Mouse (Mus musculus): Measurements from ENCODE around the gene Arrb1.
"Not testable (repeated sequence)": the region's sequence is repeated elsewhere in the genome, so short reads cannot be mapped to it uniquely, and the experiment has no call there.

Gene Arrb1

GRCm38 (mm10) chr7:99534901-99535735 lies at the start of gene Arrb1:
Arrb1 (plus strand) TSS chr7:99535466.
- DNase-seq (ENCODE audit: low spot score) = peak; percentile 88

- no peak for DNase-seq (ENCODE audit: low spot score)
These were observed 45.6 kb upstream of the Arrb1 start for GRCm38 (mm10) chr7:99489708-99490107.

- DNase-seq (ENCODE audit: low spot score) = no peak
These were observed 36.1 kb upstream of the Arrb1 start for GRCm38 (mm10) chr7:99499128-99499527.

DNA sequence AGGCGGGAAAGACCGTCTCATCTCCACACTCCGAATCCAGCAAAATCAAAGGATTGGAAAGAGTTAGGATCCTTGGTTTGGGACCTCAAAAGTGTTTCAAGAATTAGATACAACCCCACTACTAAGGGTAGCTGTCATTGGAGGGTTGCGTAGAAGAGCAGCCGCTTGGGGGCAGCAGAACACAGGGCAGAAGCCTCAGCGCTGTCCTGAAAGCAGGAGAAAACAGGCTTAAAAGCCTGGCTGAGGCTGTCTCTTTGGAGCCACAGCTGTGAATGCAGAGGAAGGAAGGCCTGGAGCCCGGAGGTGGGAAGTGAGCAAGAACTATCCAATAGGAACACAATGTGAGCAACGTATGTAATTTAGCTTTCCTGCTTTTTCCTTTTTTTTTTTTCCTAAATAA lies 35.1 kb upstream of the Arrb1 start:
- peak; percentile 92 for DNase-seq (ENCODE audit: low spot score)

GRCm38 (mm10) chr7:99500655-99501054 lies 34.6 kb upstream of the Arrb1 start:
- DNase-seq (ENCODE audit: low spot score) = peak; percentile 37

GRCm38 (mm10) chr7:99501148-99501547 lies 34.1 kb upstream of the Arrb1 start:
- DNase-seq (ENCODE audit: low spot score) = no peak

DNA sequence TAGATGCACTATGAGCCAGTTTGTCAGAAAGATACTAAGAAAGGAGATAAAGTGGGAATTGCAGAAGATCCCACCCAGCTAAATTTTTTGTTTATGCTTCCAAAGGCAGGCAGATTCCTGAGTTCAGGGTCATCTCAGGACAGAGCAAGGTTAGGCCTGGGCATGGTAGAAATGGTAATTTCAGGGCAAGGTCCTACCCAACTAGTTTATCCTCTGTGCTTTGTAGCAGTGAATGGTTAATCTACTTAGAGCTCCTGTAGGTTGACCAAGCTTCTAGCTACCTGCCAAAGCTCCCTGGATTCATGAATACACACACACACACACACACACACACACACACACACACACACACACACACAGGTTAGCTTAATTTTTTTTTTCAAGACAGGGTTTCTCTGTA lies 30.7 kb upstream of the Arrb1 start:
- DNase-seq (ENCODE audit: low spot score) = no peak

- DNase-seq (ENCODE audit: low spot score) = not testable (repeated sequence)
These were observed 27.1 kb upstream of the Arrb1 start for GRCm38 (mm10) chr7:99508187-99508586.

DNA sequence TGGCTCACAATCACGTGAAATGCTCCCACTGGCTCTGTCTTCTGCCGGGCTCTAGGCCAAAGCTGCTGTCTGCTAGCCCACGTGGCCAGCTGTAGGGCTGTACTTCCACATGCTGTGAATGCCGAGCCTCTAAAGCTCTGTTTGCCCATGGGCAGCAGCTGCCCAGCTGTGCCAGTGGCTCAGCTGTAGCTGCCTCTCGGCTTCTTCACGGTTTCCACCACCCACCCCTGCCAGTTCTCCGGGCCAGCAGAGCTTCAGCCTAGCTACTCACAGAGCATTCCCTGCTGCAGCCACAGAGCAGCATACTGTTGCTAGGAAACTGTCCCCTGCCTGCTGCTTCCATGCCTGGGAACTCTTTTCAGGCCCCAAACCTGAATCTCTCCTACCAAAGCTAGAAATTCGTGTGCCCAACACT lies 25.2 kb upstream of the Arrb1 start:
- DNase-seq (ENCODE audit: low spot score) = peak; percentile 57

DNA sequence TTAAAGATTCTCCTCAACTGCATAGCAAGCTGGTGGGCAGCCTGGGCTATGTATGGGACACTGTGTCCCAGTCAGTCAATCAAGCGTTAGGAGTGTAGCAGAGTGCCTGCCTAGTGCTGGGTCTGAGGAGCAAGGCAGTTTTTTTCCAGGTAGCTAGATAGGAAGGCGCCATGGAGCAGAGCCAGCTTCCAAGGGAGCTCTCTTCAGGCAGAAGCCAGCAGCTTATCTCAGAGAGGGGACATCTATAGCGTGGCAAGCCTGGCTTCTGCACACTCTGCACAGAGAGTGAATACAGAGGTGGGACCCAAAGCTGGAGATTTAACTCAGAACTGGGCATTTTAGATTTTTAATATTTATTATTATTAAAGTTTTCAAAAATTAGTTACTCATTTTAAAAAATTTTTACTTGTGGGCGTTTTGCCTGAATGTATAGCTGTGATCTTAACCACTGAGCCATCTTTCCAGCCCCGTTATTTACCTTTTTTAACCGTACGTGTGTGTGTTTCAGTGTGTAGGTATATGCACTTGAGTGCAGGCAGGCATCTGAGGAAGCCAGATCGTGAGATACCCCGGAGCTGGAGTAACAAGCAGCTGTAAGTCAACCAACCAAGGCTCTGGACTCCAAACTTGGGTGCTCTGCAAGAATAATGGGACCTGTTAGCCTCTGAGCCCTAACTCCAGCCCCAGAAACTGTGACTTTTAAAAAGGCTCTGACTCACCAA lies 19.0 kb upstream of the Arrb1 start:
- no peak for DNase-seq (ENCODE audit: low spot score)

DNA sequence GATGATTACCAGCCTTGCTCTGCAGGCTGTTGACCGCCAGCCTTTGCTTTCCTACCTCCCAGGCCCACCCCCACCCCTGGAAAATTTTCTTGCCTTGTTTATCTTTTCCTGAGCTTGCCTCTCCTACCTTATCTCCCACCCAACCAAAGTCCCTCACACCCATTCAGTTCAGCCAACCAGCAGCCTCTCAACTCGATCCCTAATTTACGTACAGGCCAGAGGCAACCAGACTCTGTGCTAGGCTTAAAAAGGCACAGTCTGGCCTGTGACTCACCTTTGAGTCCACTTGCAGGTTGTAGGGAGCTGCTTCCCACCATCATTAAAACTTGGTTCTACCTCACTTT lies 18.5 kb upstream of the Arrb1 start:
- DNase-seq (ENCODE audit: low spot score) = no peak

DNA sequence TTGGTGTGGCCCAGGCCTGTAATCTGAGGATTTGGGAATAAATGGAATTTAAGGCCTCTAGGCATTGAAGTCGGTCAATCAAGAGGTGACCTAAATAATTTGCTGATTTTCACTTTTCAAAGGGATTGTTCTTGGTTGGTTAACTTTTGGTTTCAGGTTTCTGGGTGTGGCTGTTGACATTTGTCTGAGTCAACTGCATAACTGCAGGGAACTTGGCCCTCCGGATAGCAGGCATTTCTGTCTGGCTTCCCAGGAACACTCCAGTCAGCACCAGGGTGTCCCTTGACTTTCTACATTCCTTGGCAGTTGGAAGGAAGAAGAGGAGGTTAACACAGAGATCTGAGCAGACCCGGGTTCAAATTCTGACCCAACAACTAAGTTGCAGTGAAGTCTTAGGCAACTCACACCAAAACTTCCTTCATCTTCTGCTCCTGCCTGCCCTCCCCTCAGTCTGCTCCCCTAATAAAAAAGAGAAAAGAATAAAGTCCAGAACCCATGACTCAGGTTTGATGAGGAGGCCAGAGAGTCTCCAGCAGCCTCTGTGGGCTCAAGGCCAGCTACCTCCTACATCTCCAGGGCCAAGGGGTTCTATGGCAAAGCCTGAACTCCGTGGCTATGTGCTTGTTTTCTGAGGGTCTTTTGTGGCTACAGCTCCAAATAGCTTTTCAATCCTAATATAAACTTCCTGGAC lies 16.2 kb upstream of the Arrb1 start:
- DNase-seq (ENCODE audit: low spot score) = no peak

GRCm38 (mm10) chr7:99523121-99523520 lies 12.1 kb upstream of the Arrb1 start:
- DNase-seq (ENCODE audit: low spot score) = no peak

DNA sequence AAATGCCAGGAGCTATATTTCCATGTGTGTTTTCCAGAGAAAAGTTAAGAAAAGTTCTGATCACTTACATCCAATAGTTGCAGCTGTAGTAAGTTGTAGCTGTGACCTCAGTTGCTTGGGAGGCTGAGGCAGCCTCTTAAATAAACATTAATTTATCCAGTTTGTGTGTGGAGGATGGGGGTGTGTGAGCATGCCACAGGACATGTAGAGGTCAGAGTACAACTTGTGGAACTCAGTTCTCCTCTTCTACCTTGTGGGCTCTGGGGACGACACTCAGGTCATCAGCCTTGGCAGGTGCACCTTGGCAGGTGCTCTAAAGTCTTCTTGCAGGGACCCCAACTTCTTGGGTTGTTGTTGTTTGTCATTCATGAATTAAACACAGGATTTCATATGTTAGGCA lies 11.4 kb upstream of the Arrb1 start:
- no peak for DNase-seq (ENCODE audit: low spot score)

- no peak for DNase-seq (ENCODE audit: low spot score)
These were observed 6.7 kb upstream of the Arrb1 start for GRCm38 (mm10) chr7:99528547-99528946.

DNA sequence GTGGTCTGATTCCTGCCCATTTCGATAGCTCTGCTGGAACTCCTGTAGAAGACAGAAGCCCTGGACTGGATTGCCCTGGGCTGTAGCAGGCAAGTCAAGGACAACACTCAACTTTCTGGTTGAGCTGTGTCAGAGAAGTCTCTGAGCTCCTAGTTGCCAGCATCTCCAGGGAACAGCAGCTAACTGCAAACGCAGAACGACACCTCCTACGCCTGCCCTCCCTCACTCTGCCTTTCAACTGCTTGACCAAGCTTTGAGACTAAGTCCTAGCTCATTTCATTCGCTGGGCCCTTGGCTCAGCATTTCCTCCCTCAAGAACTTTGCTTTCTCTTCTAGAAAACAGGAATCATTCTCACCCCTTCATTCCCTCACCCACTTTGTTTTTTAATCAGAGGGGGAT lies 5.9 kb upstream of the Arrb1 start:
- no peak for DNase-seq (ENCODE audit: low spot score)

- no peak for DNase-seq (ENCODE audit: low spot score)
These were observed 3.8 kb upstream of the Arrb1 start for GRCm38 (mm10) chr7:99531408-99531970.

GRCm38 (mm10) chr7:99532526-99532925 lies 2.7 kb upstream of the Arrb1 start:
- no peak for DNase-seq (ENCODE audit: low spot score)

DNA sequence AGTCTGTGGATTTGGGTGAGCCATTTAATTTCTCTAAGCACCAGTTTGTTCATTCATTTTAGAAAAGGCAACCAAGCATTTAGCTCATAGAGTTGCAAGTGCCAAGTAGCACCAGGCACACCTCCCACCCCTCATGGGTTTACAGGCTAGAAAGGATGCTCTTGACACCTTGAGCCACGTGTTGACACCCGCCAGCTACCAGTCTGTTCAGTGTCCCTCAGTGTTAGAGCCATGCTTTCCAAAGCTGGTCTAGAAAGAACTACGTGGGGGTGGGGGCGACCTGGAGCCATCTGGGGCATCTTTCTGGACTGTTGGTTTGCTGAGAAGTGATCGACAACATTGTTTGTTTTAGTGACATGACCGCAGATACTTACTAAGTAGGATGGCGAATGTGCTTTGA lies 1.7 kb upstream of the Arrb1 start:
- no peak for DNase-seq (ENCODE audit: low spot score)

- DNase-seq (ENCODE audit: low spot score) = no peak
These were observed 765 bp upstream of the Arrb1 start for GRCm38 (mm10) chr7:99534501-99534900.

GRCm38 (mm10) chr7:99535741-99536501 lies 655 bp downstream of the Arrb1 start:
- peak; percentile 34 for DNase-seq (ENCODE audit: low spot score)
